ENCODE assay signal across 10 mouse cellular contexts in genomic region chr9:66887960-66888610, GRCm38 (mm10). TPM values are rescaled to one million over a fixed set of nuclear protein-coding genes. Genes with fewer than 3 reads are reported as not detected.
DNase-seq lines count a peak whose midpoint lies in the region; ATAC-seq lines count a peak whose summit lies in the region.
"Had no signal": no experiment of that assay in that cellular context is flagged by ENCODE, and none has a peak within 500 bp of the region (broad histone marks: within the 10 kb centered on the region; RNA-seq: fewer than 3 reads in every experiment).

No protein-coding gene starts in this region.

- ATAC-seq in forebrain, embryonic 15.5 days (replicated peaks), result no peak

- H3K4me1 ChIP-seq in heart, embryonic 10.5 days, result peaks cover 14% of the 10 kb centered on the region
- peaks cover 20% of the 10 kb centered on the region for H3K4me1 ChIP-seq in forebrain, embryonic 15.5 days
- H3K4me1 ChIP-seq in midbrain, embryonic 10.5 days, result peaks cover 34% of the 10 kb centered on the region

- no peaks in the 10 kb centered on the region for H3K27me3 ChIP-seq in heart, embryonic 10.5 days (ENCODE audit: insufficient read depth, poor library complexity, severe bottlenecking)
- H3K27me3 ChIP-seq in forebrain, embryonic 15.5 days, result no peaks in the 10 kb centered on the region
- no peaks in the 10 kb centered on the region for H3K27me3 ChIP-seq in midbrain, embryonic 10.5 days (ENCODE audit: low read depth, poor library complexity, severe bottlenecking)

- peak; percentile 79 for DNase-seq in heart, adult 11 months
- no peak for DNase-seq in heart, embryonic 10.5 days (ENCODE audit: low spot score)
- DNase-seq in CD4-positive helper T cell, adult 2 months (ENCODE audit: low read depth, low spot score), result peak; percentile 72
- peak; percentile 14 for DNase-seq in midbrain, embryonic 10.5 days (ENCODE audit: low spot score)
- DNase-seq in frontal cortex, postnatal 10 days (ENCODE audit: low spot score in 2 of 2), result no peak
- DNase-seq in gastrocnemius, postnatal 25 days, result no peak
- DNase-seq in MN1 (ENCODE audit: low spot score), result no peak
- DNase-seq: lung, postnatal 4 days; right cerebral cortex, postnatal 14 days had no signal

- H3K9me3 ChIP-seq in heart, embryonic 10.5 days, result no peaks in the 10 kb centered on the region
- no peaks in the 10 kb centered on the region for H3K9me3 ChIP-seq in forebrain, embryonic 15.5 days
- H3K9me3 ChIP-seq in midbrain, embryonic 10.5 days (replicated peaks), result no peaks in the 10 kb centered on the region; the same call in 1 of the 2 replicates

- no peak overlapping the region for H3K4me3 ChIP-seq in heart, embryonic 10.5 days
- H3K4me3 ChIP-seq in forebrain, embryonic 15.5 days, result no peak overlapping the region
- no peak overlapping the region for H3K4me3 ChIP-seq in midbrain, embryonic 10.5 days

- no peaks in the 10 kb centered on the region for H3K36me3 ChIP-seq in heart, embryonic 10.5 days
- H3K36me3 ChIP-seq in forebrain, embryonic 15.5 days, result no peaks in the 10 kb centered on the region
- peaks cover 5% of the 10 kb centered on the region; the same call in 1 of the 2 replicates for H3K36me3 ChIP-seq in midbrain, embryonic 10.5 days

- no peak overlapping the region for H3K4me2 ChIP-seq in forebrain, embryonic 15.5 days (replicated peaks)

- 63% methylated on average over 6 of the region's 6 CpGs for WGBS in heart, embryonic 10.5 days
- 15% methylated on average over 6 of the region's 6 CpGs for WGBS in forebrain, embryonic 15.5 days
- 52% methylated on average over 6 of the region's 6 CpGs for WGBS in midbrain, embryonic 10.5 days

- H3K9ac ChIP-seq in forebrain, embryonic 15.5 days (replicated peaks), result no peak overlapping the region

- no peak overlapping the region for H3K27ac ChIP-seq in heart, embryonic 10.5 days
- peak overlapping the region; percentile 27 for H3K27ac ChIP-seq in forebrain, embryonic 15.5 days (replicated peaks)
- peak overlapping the region; percentile 42; the same call in 1 of the 2 replicates for H3K27ac ChIP-seq in midbrain, embryonic 10.5 days (replicated peaks)

RNA-seq across cellular contexts. Expression of gene Rab8b, which starts 31.4 kb away (rescaled TPM):
- polyA plus RNA-seq in heart, embryonic 10.5 days (2016; fragmentation: Nextera tagmentation; extraction: Ambion mirVana), result 21.1 and 21.3 TPM in 2 replicates
- polyA plus RNA-seq in forebrain, embryonic 15.5 days (2015; fragmentation: Nextera tagmentation; extraction: Ambion mirVana), result 39.7 and 40.6 TPM in 2 replicates
- 26.7 and 32.1 TPM in 2 replicates for polyA plus RNA-seq in midbrain, embryonic 10.5 days (2016; fragmentation: Nextera tagmentation; extraction: Ambion mirVana)
- 1 to 10 TPM; 5.0 to 6.1 TPM for total RNA-seq in gastrocnemius, postnatal 25 days (2021)

RNA-seq across cellular contexts. Expression of gene Aph1c, which starts 53.6 kb away (rescaled TPM):
- 1.5 and 2.4 TPM in 2 replicates for polyA plus RNA-seq in heart, embryonic 10.5 days (2016; fragmentation: Nextera tagmentation; extraction: Ambion mirVana)
- 1.7 and 3.0 TPM in 2 replicates for polyA plus RNA-seq in forebrain, embryonic 15.5 days (2015; fragmentation: Nextera tagmentation; extraction: Ambion mirVana)
- polyA plus RNA-seq in midbrain, embryonic 10.5 days (2016; fragmentation: Nextera tagmentation; extraction: Ambion mirVana), result 1.1 and 1.4 TPM in 2 replicates
- total RNA-seq in gastrocnemius, postnatal 25 days (2021), result 1 to 10 TPM in 1 of 2 experiments, under 1 TPM in 1; 0.54 to 1.3 TPM

RNA-seq across cellular contexts. Expression of gene Rps27l, which starts 57.8 kb away (rescaled TPM):
- 626 and 705 TPM in 2 replicates for polyA plus RNA-seq in heart, embryonic 10.5 days (2016; fragmentation: Nextera tagmentation; extraction: Ambion mirVana)
- polyA plus RNA-seq in forebrain, embryonic 15.5 days (2015; fragmentation: Nextera tagmentation; extraction: Ambion mirVana), result 333 and 363 TPM in 2 replicates
- polyA plus RNA-seq in midbrain, embryonic 10.5 days (2016; fragmentation: Nextera tagmentation; extraction: Ambion mirVana), result 659 and 790 TPM in 2 replicates
- 100 to 1,000 TPM; 198 to 200 TPM for total RNA-seq in gastrocnemius, postnatal 25 days (2021)

Comparison
In these comparisons a context has a peak if more than half of its experiments do, and no peak if none do; other contexts are left out.
1. DNase-seq: peak in heart, adult 11 months (single experiment), CD4-positive helper T cell, adult 2 months (single experiment) and midbrain, embryonic 10.5 days (single experiment); none in heart, embryonic 10.5 days (single experiment), frontal cortex, postnatal 10 days (0 of 2), gastrocnemius, postnatal 25 days (single experiment) and MN1 (single experiment).